Mouse (Mus musculus) B cell, adult 2 months (primary cell): Measurements from ENCODE around the gene 3110021N24Rik.

ENCODE experiments used
- DNase-seq, 2 experiments: peaks; one replicate each; pipeline ENCODE4 v3.0.0; 2022

The 3110021N24Rik gene

DNA sequence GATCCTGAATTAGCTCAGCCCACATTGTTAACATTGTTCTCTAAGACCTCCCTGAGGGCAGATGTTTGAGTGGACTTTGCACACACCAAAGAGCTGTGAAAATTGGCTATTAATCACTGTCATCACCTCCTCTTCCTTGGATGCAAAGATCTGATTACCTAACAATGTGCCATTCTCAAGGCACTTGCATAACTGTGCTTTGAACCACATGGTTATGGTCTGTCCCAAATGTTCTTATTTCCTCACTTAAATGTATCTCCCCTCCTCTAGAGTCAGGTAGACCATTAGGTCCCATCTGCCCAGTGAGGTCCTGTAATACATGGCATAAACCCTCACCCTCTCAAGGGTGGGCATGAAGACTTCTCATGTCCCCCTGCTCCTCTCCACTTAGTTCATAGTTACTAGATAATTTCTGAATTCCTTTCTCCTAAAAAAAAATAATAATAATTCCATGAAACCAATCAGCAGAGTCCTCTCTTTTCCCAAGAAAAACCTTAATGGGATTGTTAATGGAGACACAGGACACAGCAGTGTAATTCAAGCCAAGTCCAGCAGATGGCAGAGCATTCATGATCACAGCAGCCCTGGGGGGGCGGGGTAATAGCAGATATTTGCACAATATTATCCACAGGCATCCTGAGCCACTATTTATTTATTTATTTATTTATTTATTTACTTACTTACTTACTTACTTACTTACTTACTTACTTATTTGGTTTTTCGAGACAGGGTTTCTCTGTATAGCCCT is 78.8 kb downstream of the 3110021N24Rik start:
- DNase-seq, result peak; percentile 65 to 71

DNA sequence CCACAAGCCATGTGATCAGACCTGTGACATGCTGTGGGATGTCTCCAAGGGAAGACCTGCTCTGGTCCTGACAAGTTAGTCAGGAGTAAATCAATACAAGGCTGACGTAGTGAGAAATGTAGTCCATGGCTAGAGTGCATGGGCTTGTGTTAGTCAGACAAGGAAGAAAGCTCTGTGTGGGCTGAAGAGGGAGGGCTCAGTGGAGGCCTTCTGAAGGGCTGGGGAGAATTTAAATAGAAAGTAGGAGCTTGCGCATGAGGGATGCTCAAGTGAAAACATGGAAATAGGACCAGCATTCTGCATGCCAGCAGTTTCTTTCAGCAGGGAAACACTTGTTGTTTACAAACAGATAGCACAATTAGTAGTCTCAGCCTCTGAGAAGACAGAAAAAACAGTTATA is 84.1 kb downstream of the 3110021N24Rik start:
- DNase-seq, result no peak

DNA sequence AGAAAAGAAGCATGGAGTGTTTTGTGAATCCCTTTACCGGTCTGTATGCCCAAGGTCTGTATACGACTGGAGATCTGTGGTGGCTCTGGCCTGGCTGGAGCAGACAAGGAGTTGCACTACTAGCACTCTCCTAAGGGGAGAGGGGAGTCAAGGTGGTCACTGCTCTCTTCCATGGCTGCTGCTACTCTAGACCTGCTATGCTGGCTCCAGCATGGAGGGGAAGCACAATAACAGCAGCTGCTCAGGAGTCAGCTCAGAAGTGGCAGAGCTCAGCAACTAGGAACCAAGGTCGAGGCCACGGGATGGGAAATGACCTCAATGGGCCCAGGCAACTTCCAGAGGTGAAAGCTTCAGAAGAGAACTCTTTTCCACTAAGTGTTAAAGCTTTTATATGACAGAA is 91.7 kb downstream of the 3110021N24Rik start:
- DNase-seq, result no peak

DNA sequence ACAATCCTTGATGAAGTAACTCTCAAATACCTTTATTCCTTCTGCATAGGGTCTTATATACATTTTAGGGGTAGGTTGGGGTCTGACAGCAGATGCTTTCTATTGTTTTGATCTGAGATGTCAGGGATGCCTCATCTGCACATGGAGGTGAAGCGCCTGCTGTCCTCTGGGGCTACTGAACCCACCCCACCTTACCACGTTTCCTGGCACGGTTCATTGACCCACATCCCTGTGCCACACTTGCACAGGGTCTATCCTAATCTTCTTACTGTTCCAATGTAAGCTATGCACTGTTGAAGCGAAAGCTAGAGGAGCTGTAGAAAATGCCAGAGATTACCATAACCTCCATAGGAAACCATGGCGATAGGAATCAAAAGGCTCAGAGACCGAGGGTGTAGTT is 92.1 kb downstream of the 3110021N24Rik start:
- DNase-seq, result no peak

DNA sequence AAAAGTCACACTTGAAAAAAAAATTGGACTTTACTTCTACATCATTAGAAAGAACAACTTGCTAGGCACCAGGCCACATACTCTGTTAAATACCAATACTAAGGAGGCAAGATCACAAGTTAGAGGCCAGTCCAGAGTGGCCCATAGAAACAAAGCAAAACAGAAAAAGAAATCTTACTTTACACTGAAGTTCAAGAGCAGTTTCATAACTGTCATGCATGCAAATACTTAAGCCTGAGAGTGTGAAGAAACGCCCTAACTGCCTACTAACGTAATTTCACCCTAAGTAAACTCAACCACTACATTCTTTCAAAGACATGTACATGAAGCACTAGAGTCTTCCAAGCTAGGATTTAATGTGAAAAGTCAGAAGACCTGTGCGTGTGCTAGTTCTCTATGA is 106.2 kb downstream of the 3110021N24Rik start:
- no peak for DNase-seq

DNA sequence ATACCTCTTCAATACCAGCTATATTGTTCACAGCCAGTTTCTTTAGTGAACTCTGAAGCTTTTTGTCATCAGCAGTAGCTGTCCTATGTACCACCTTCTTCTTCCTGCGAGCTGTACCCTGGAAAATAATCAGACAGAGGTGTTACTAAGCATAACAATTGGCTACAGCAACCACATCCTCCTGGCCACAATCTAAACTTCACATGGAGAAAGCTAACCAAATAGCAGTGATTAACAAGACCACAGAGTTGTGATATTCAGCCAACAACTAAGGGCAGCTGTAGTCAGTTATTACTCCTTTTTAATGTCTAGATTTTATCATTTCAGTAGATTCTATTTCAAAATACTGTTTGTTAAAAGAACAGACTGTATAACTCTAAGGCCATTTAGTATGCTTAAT is 106.6 kb downstream of the 3110021N24Rik start:
- no peak for DNase-seq

DNA sequence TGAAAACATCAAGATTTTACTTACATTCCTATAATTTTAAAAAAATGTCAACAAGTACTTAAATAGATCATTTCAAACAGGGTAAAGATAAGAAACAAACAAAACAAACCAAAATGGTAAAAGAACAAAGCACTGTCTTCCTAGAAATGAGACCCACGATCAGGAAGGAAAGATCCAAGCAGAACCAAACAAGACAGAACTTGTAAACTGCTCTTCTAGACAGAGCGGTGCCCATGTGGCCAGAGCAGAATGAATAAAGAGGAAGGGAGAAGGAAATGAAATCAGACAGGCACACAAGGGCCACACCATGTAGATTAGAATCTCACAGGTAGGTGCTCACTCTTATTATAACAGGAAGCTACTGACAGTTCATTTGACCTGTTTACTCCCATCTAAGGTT is 107.2 kb downstream of the 3110021N24Rik start:
- no peak for DNase-seq

DNA sequence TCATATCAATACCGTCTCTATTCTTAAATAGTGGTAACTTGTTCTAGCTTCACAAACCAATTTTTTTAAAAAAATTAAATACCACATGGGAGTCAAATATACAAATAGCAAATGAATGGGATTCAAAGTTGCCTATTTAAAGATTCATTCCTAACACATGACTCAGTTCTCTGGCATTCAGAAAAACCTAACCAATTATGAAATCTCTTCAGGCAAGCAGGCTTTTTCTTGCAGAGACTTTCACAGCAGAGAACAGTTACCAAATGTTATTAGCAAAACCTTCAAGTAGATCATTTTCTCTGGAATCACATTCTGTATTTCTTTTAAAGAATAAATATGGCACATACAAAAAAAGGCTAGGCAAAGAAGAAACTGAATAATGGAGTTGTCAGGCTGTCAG is 111.2 kb downstream of the 3110021N24Rik start:
- DNase-seq, result no peak
